Mouse (Mus musculus) CH12.LX (cell line): ENCODE data around the gene Pabpn1l. TPM values are rescaled to one million over a fixed set of nuclear protein-coding genes. Genes with fewer than 3 reads are reported as not detected.
A peak's percentile ranks its signal among the peaks of the same experiment; 100 is the strongest.

Source experiments
- DNase-seq: peaks from one replicate; pipeline ENCODE4 v3.0.0-alpha.2; 2013; ENCODE audit errors: extremely low read depth
- H3K27ac ChIP-seq: 2 replicates; pipeline ENCODE4 v1.5.1; 2012; ENCODE audit warnings: low read depth, mild to moderate bottlenecking, control low read depth, moderate library complexity; ENCODE audit not compliant: insufficient read depth
- H3K27me3 ChIP-seq: replicated peaks from 2 replicates; pipeline ENCODE3; 2012; ENCODE audit warnings: inconsistent platforms
- H3K36me3 ChIP-seq, 2 experiments: replicated peaks in 1 of 2; 2 replicates each; pipeline versions ENCODE3 to v1.6.1; 2012; ENCODE audit warnings: inconsistent platforms in 1 of 2, low read length in 1 of 2, mild to moderate bottlenecking in 1 of 2, mixed read lengths in 1 of 2, moderate library complexity in 1 of 2; ENCODE audit not compliant: control insufficient read depth in 1 of 2, insufficient read depth in 1 of 2
- H3K4me1 ChIP-seq, 2 experiments: 2 replicates each; pipeline ENCODE4 v1.6.1; 2012; ENCODE audit warnings: inconsistent platforms in 1 of 2, moderate library complexity in 1 of 2; ENCODE audit not compliant: insufficient read depth in 2 of 2, control insufficient read depth in 1 of 2
- H3K4me2 ChIP-seq: 2 replicates; pipeline ENCODE4 v1.6.1; 2012; ENCODE audit warnings: low read depth, mild to moderate bottlenecking, control low read depth; ENCODE audit not compliant: poor library complexity, insufficient read depth, severe bottlenecking
- H3K4me3 ChIP-seq, 3 experiments: fragments of 150-350 bp in 1 of 3; sonication (generic) in 1 of 3; replicated peaks in 1 of 3; 2 replicates each; pipeline versions ENCODE3 to v1.5.1; 2011 to 2012; ENCODE audit warnings: low read depth in 2 of 3, low read length in 2 of 3, mild to moderate bottlenecking in 2 of 3, moderate library complexity in 2 of 3, control low read depth in 1 of 3, improper control_type of control experiment in 1 of 3, inconsistent platforms in 1 of 3, mixed read lengths in 1 of 3; ENCODE audit not compliant: poor library complexity in 1 of 3
- H3K79me2 ChIP-seq: replicated peaks from 2 replicates; pipeline ENCODE4 v1.6.1; 2012; ENCODE audit warnings: mild to moderate bottlenecking, moderate library complexity; ENCODE audit not compliant: control insufficient read depth, poor library complexity, insufficient read depth, severe bottlenecking; ENCODE audit errors: extremely low read depth
- H3K9ac ChIP-seq: 2 replicates; pipeline ENCODE4 v1.6.1; 2012; ENCODE audit warnings: low read depth, mild to moderate bottlenecking, control low read depth, moderate library complexity; ENCODE audit not compliant: insufficient read depth
- H3K9me3 ChIP-seq: replicated peaks from 2 replicates; pipeline ENCODE3; 2012; ENCODE audit warnings: low read length, inconsistent platforms, mixed read lengths
- BHLHE40 ChIP-seq: IDR thresholded peaks from 2 replicates; pipeline ENCODE4 v1.6.1; 2011; ENCODE audit warnings: mild to moderate bottlenecking, low read depth, low read length, improper control_type of control experiment
- CHD1 ChIP-seq: IDR thresholded peaks from 2 replicates; pipeline ENCODE4 v1.6.1; 2012; ENCODE audit warnings: low read depth, low read length, improper control_type of control experiment, inconsistent platforms
- CHD2 ChIP-seq: IDR thresholded peaks from 2 replicates; pipeline ENCODE4 v1.6.1; 2011; ENCODE audit warnings: low read length, improper control_type of control experiment
- CTCF ChIP-seq, 2 experiments: IDR thresholded peaks in 1 of 2; conservative IDR thresholded peaks in 1 of 2; 2 replicates each; pipeline ENCODE4 v1.5.1; 2011 to 2012; ENCODE audit warnings: low read depth in 2 of 2, low read length in 2 of 2, improper control_type of control experiment in 1 of 2, inconsistent platforms in 1 of 2, mild to moderate bottlenecking in 1 of 2, moderate library complexity in 1 of 2
- E2F4 ChIP-seq: IDR thresholded peaks from 2 replicates; pipeline ENCODE4 v1.6.1; 2011; ENCODE audit warnings: low read depth, low read length, improper control_type of control experiment; ENCODE audit not compliant: insufficient replicate concordance
- ELF1 ChIP-seq: IDR thresholded peaks from 2 replicates; pipeline ENCODE4 v1.6.1; 2014; ENCODE audit warnings: low read depth, mild to moderate bottlenecking, inconsistent platforms, low read length, improper control_type of control experiment
- EP300 ChIP-seq: IDR thresholded peaks from 2 replicates; pipeline ENCODE4 v1.6.1; 2011; ENCODE audit warnings: low read length, improper control_type of control experiment
- ETS1 ChIP-seq: conservative IDR thresholded peaks from 2 replicates; pipeline ENCODE4 v1.6.1; 2012; ENCODE audit warnings: low read depth, mild to moderate bottlenecking, inconsistent platforms, low read length, improper control_type of control experiment, moderate library complexity
- HCFC1 ChIP-seq: IDR thresholded peaks from 2 replicates; pipeline ENCODE4 v1.6.1; 2012; ENCODE audit warnings: low read depth, mild to moderate bottlenecking, inconsistent platforms, low read length, improper control_type of control experiment
- JUN ChIP-seq: IDR thresholded peaks from 2 replicates; pipeline ENCODE4 v1.6.1; 2011; ENCODE audit warnings: low read depth, mild to moderate bottlenecking, low read length, improper control_type of control experiment, moderate library complexity; ENCODE audit not compliant: insufficient read depth
- JUND ChIP-seq: conservative IDR thresholded peaks from 2 replicates; pipeline ENCODE4 v1.6.1; 2011; ENCODE audit warnings: low read depth, low read length, improper control_type of control experiment
- KAT2A ChIP-seq: IDR thresholded peaks from 2 replicates; pipeline ENCODE4 v1.6.1; 2012; ENCODE audit warnings: low read length, improper control_type of control experiment, inconsistent platforms; ENCODE audit not compliant: insufficient replicate concordance
- MAFK ChIP-seq: IDR thresholded peaks from 2 replicates; pipeline ENCODE4 v1.6.1; 2011; ENCODE audit warnings: low read length, improper control_type of control experiment; ENCODE audit not compliant: insufficient replicate concordance
- MAX ChIP-seq: IDR thresholded peaks from 2 replicates; pipeline ENCODE4 v1.6.1; 2011; ENCODE audit warnings: low read length, improper control_type of control experiment
- MAZ ChIP-seq: IDR thresholded peaks from 2 replicates; pipeline ENCODE4 v1.6.1; 2012; ENCODE audit warnings: low read depth, mild to moderate bottlenecking, inconsistent platforms, low read length, improper control_type of control experiment, moderate library complexity
- MXI1 ChIP-seq: IDR thresholded peaks from 2 replicates; pipeline ENCODE4 v1.6.1; 2011; ENCODE audit warnings: mild to moderate bottlenecking, low read depth, low read length, improper control_type of control experiment
- MYC ChIP-seq: IDR thresholded peaks from 2 replicates; pipeline ENCODE4 v1.6.1; 2011; ENCODE audit warnings: low read depth, mild to moderate bottlenecking, improper control_type of control experiment, low read length
- PAX5 ChIP-seq: IDR thresholded peaks from 2 replicates; pipeline ENCODE4 v1.6.1; 2012; ENCODE audit warnings: low read length, inconsistent platforms, mixed read lengths
- POLR2AphosphoS2 ChIP-seq: IDR thresholded peaks from 2 replicates; pipeline ENCODE4 v1.6.1; 2011; ENCODE audit warnings: low read depth, low read length, improper control_type of control experiment
- RAD21 ChIP-seq: IDR thresholded peaks from 2 replicates; pipeline ENCODE4 v1.6.1; 2011; ENCODE audit warnings: low read depth, mild to moderate bottlenecking, low read length, improper control_type of control experiment, moderate library complexity
- RCOR1 ChIP-seq: conservative IDR thresholded peaks from 2 replicates; pipeline ENCODE4 v1.6.1; 2012; ENCODE audit warnings: low read depth, mild to moderate bottlenecking, inconsistent platforms, low read length, improper control_type of control experiment
- SIN3A ChIP-seq: IDR thresholded peaks from 2 replicates; pipeline ENCODE4 v1.6.1; 2012; ENCODE audit warnings: low read length, improper control_type of control experiment, inconsistent platforms
- SMC3 ChIP-seq: IDR thresholded peaks from 2 replicates; pipeline ENCODE4 v1.6.1; 2011; ENCODE audit warnings: low read depth, low read length, improper control_type of control experiment
- TBP ChIP-seq: conservative IDR thresholded peaks from 2 replicates; pipeline ENCODE4 v1.6.1; 2011; ENCODE audit warnings: low read depth, low read length, improper control_type of control experiment
- TCF12 ChIP-seq: IDR thresholded peaks from 2 replicates; pipeline ENCODE4 v1.6.1; 2014; ENCODE audit warnings: low read depth, mild to moderate bottlenecking, inconsistent platforms, low read length, improper control_type of control experiment
- USF1 ChIP-seq: IDR thresholded peaks from 2 replicates; pipeline ENCODE4 v1.6.1; 2014; ENCODE audit warnings: low read depth, mild to moderate bottlenecking, inconsistent platforms, low read length, improper control_type of control experiment
- ZC3H11A ChIP-seq: IDR thresholded peaks from 2 replicates; pipeline ENCODE4 v1.6.1; 2012; ENCODE audit warnings: low read depth, mild to moderate bottlenecking, inconsistent platforms, low read length, improper control_type of control experiment
- ZKSCAN1 ChIP-seq: IDR thresholded peaks from 2 replicates; pipeline ENCODE4 v1.6.1; 2012; ENCODE audit warnings: low read depth, inconsistent platforms, low read length, improper control_type of control experiment, borderline replicate concordance
- ZNF384 ChIP-seq: IDR thresholded peaks from 2 replicates; pipeline ENCODE4 v1.6.1; 2012; ENCODE audit warnings: low read depth, low read length, improper control_type of control experiment, inconsistent platforms
- dilution Hi-C: fragments of 300-500 bp; cut with MboI; formaldehyde crosslinking; loops from 2 replicates; pipeline ENCODE4 v1.14.3; 2020; ENCODE audit warnings: low sequenced_read_pairs; ENCODE audit not compliant: extremely low pct_unique_long_range_greater_than_20kb, extremely low pct_ligation_motif_present
- in situ Hi-C: fragments of 300-500 bp; cut with MboI; formaldehyde crosslinking; loops from 3 replicates; pipeline ENCODE4 v1.14.3; 2019; ENCODE audit warnings: low sequenced_read_pairs, low pct_ligation_motif_present, low pct_unique_long_range_greater_than_20kb, mixed read lengths
- polyA plus RNA-seq: library from polyadenylated mRNA; unstranded; fragments of >175 nt; gene quantifications from 2 replicates; pipeline ENCODE4 v1.2.1, GENCODE M21; 2012; ENCODE audit warnings: low read depth; ENCODE audit not compliant: insufficient read length
- total RNA-seq, 2 experiments: library from RNA; depleted of rRNA; stranded (reverse); fragments of 300-350 nt in 1 of 2; fragments of >200 nt in 1 of 2; gene quantifications; 2 replicates each; pipeline ENCODE4 v1.2.3; 2012 to 2014

The Pabpn1l gene
- total and polyA plus RNA-seq, 3 experiments: not detected

DNA sequence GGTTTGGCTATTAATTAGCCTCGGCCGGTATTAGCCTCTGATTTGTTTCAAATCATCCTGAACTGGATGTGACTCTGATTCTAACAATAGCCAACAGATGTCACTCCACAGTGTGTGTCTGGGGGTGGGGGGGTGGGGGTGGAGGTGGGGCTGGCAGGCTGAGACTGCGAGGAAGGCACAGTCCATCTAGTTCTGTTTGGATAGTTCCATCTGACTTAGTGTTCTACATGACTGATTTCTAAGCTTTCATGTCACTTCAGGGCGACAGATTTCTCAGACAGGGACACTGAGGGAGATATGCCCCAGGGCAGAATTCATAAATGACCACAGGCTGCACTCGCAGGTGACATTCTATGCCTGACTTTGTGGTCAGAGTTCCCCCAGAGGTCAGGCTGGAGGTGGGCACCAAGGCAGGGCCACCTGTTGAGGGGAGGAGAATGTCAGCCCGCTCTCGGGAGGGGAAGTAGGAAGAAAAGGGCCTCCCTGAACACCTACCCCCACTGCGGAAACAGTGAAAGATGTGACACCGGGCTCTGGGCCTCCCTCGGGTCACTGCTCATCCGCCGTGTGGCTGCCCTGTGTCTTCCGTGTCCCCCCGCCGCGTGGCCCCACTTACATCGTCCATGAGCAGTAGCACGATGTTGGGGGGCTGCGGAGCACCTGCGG is 11.8 kb downstream of the Pabpn1l start:
- DNase-seq: peak; percentile 84
- H3K4me2 ChIP-seq: peak overlapping the region; percentile 92
- no peaks in the 10 kb centered on the region for H3K27me3 ChIP-seq
- H3K79me2 ChIP-seq: no peaks in the 10 kb centered on the region
- H3K4me3 ChIP-seq: peak overlapping the region; percentile 56 to 94 (median 78)
- peaks cover 11 to 54% of the 10 kb centered on the region in 2 experiments for H3K4me1 ChIP-seq
- H3K36me3 ChIP-seq: peaks cover 5 to 29% of the 10 kb centered on the region in 2 experiments
- dilution Hi-C loops (no loop called here), in situ Hi-C loops (no loop called here)
- TF ChIP-seq TCF12: peak; percentile 67
- TF ChIP-seq SIN3A: peak; percentile 88
- TF ChIP-seq MXI1: peak; percentile 3; the same call in 1 of the 2 replicates
- TF ChIP-seq EP300: peak; percentile 60
- no peak for TF ChIP-seq KAT2A
- 0 out of 2 replicates have a peak, but pooled peaks have one; percentile 5 for TF ChIP-seq JUND
- peak; percentile 11; the same call in 1 of the 2 replicates for TF ChIP-seq MAX
- TF ChIP-seq ZKSCAN1: no peak
- TF ChIP-seq RCOR1: 0 out of 2 replicates have a peak, but pooled peaks have one; percentile 13
- no peak for TF ChIP-seq E2F4
- TF ChIP-seq CHD2: peak; percentile 42
- peak; percentile 93 for TF ChIP-seq BHLHE40
- no peak for TF ChIP-seq JUN
- peak; percentile 88 for TF ChIP-seq ETS1
- no peak for TF ChIP-seq ZNF384
- TF ChIP-seq CHD1: no peak
- peak; percentile 79 for TF ChIP-seq ELF1
- TF ChIP-seq, all 38 proteins: peak for 11
- Histone ChIP-seq H3K27ac (peak overlapping the region; percentile 97), H3K9me3 (no peaks in the 10 kb centered on the region), H3K9ac (peak overlapping the region; percentile 72)

DNA sequence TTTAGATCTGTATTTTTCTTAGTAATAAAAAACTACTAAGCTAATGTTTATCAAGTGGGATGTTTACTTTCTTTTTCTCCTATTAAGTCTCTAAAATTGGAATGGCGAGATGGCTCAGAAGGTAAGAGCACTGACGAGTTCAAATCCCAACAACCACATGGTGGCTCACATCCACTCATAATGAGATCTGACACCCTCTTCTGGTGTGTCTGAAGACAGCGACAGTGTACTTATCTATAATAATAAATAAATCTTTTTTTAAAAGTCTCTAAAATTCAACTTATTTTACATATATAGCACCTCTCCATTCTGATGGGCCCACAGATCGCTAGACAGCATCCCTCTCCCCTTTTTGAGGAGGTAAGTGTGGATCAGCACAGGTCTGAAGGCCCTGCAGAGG is 12.3 kb downstream of the Pabpn1l start:
- peak overlapping the region in 2 of 3 experiments; percentile 47 to 52 for H3K4me3 ChIP-seq
- no peaks in the 10 kb centered on the region for H3K9me3 ChIP-seq
- H3K79me2 ChIP-seq: no peaks in the 10 kb centered on the region
- peak overlapping the region; percentile 41; the same call in 1 of the 2 replicates for H3K27ac ChIP-seq
- DNase-seq: no peak
- H3K36me3 ChIP-seq: peaks cover 5 to 24% of the 10 kb centered on the region in 2 experiments
- H3K27me3 ChIP-seq: no peaks in the 10 kb centered on the region
- H3K4me2 ChIP-seq: peak overlapping the region; percentile 92
- peaks cover 11 to 58% of the 10 kb centered on the region in 2 experiments for H3K4me1 ChIP-seq
- dilution Hi-C loops: no loop called here
- peak overlapping the region; percentile 67 for H3K9ac ChIP-seq
- in situ Hi-C loops: no loop called here
- TF ChIP-seq E2F4 (no peak), JUND (0 out of 2 replicates have a peak, but pooled peaks have one; percentile 16), SIN3A (no peak), RCOR1 (no peak), USF1 (no peak), PAX5 (no peak), CTCF (conservative IDR thresholded peaks at IDR 0.05 in 1 of 2, IDR thresholded peaks at IDR 0.05 in 1 of 2; ENCODE audit: low read depth in 2 of 2, low read length in 2 of 2) (peak in 1 of 2 experiments; percentile 57; a peak in 2 of 4 replicates), RAD21 (peak; percentile 16), MYC (0 out of 2 replicates have a peak, but pooled peaks have one; percentile 41), ETS1 (no peak), CHD1 (no peak), SMC3 (peak; percentile 7; the same call in 1 of the 2 replicates), KAT2A (no peak), MAX (no peak), TCF12 (no peak), MAFK (no peak), ZC3H11A (no peak), POLR2AphosphoS2 (no peak), JUN (no peak), HCFC1 (no peak), EP300 (no peak), MAZ (no peak), CHD2 (no peak), BHLHE40 (no peak), TBP (no peak)
